Mouse (Mus musculus) c-Kit-positive CD71-negative TER-119-negative erythroid progenitor cells, embryonic 14.5 days (primary cell): ENCODE data around the gene Golph3.
"Not testable (repeated sequence)": the region's sequence is repeated elsewhere in the genome, so short reads cannot be mapped to it uniquely, and the experiment has no call there.

Experiments
- DNase-seq: peaks from one replicate; pipeline ENCODE4 v3.0.0-alpha.2; 2013; ENCODE audit warnings: low read depth

The Golph3 gene

GRCm38 (mm10) chr15:12357459-12357858 is 36.2 kb downstream of the Golph3 start:
- DNase-seq: no peak

GRCm38 (mm10) chr15:12358384-12358783 is 37.1 kb downstream of the Golph3 start:
- no peak for DNase-seq

GRCm38 (mm10) chr15:12360519-12361212 is 39.4 kb downstream of the Golph3 start:
- no peak for DNase-seq

GRCm38 (mm10) chr15:12362001-12362700 is 40.9 kb downstream of the Golph3 start:
- no peak for DNase-seq

GRCm38 (mm10) chr15:12362701-12363040 is 41.4 kb downstream of the Golph3 start:
- no peak for DNase-seq

GRCm38 (mm10) chr15:12364096-12364495 is 42.8 kb downstream of the Golph3 start:
- DNase-seq: no peak

- DNase-seq: no peak
Observed at GRCm38 (mm10) chr15:12365416-12366071, 44.3 kb downstream of the Golph3 start.

- DNase-seq: no peak
Observed at GRCm38 (mm10) chr15:12366072-12366469, 44.8 kb downstream of the Golph3 start.

GRCm38 (mm10) chr15:12366580-12367305 is 45.5 kb downstream of the Golph3 start:
- not testable (repeated sequence) for DNase-seq

GRCm38 (mm10) chr15:12367306-12368080 is 46.2 kb downstream of the Golph3 start:
- no peak for DNase-seq

GRCm38 (mm10) chr15:12368357-12368756 is 47.1 kb downstream of the Golph3 start:
- no peak for DNase-seq

- no peak for DNase-seq
Observed at GRCm38 (mm10) chr15:12368850-12369249, 47.6 kb downstream of the Golph3 start.

- no peak for DNase-seq
Observed at GRCm38 (mm10) chr15:12370096-12370495, 48.8 kb downstream of the Golph3 start.

GRCm38 (mm10) chr15:12371183-12371582 is 49.9 kb downstream of the Golph3 start:
- peak; percentile 72 for DNase-seq

- DNase-seq: no peak
Observed at GRCm38 (mm10) chr15:12373496-12373895, 52.2 kb downstream of the Golph3 start.

- DNase-seq: no peak
Observed at GRCm38 (mm10) chr15:12373918-12374317, 52.7 kb downstream of the Golph3 start.

GRCm38 (mm10) chr15:12374916-12375315 is 53.7 kb downstream of the Golph3 start:
- DNase-seq: no peak

- DNase-seq: peak; percentile 91
Observed at GRCm38 (mm10) chr15:12375641-12376311, 54.5 kb downstream of the Golph3 start.

GRCm38 (mm10) chr15:12376491-12377069 is 55.3 kb downstream of the Golph3 start:
- DNase-seq: no peak

- no peak for DNase-seq
Observed at GRCm38 (mm10) chr15:12377800-12378199, 56.5 kb downstream of the Golph3 start.

- no peak for DNase-seq
Observed at GRCm38 (mm10) chr15:12380057-12380456, 58.8 kb downstream of the Golph3 start.
